Comparison of ENCODE assay signal across 9 mouse cellular contexts in genomic region chr11:23261490-23261889, GRCm38 (mm10). TPM values are rescaled to one million over a fixed set of nuclear protein-coding genes. Genes with fewer than 3 reads are reported as not detected.
DNase-seq lines count a peak whose midpoint lies in the region; ATAC-seq and TF ChIP-seq lines count a peak whose summit lies in the region.
"Had no signal": no experiment of that assay in that cellular context is flagged by ENCODE, and none has a peak within 500 bp of the region (broad histone marks: within the 10 kb centered on the region; RNA-seq: fewer than 3 reads in every experiment).

No protein-coding gene starts in this region.

- no peak overlapping the region for H3K9ac ChIP-seq in kidney, postnatal 0 days (ENCODE audit: low read depth, low read length)
- H3K9ac ChIP-seq in kidney, embryonic 15.5 days = no peak overlapping the region

- no peaks in the 10 kb centered on the region for H3K9me3 ChIP-seq in kidney, postnatal 0 days (replicated peaks; ENCODE audit: low read length)
- H3K9me3 ChIP-seq in kidney, embryonic 15.5 days (replicated peaks) = no peaks in the 10 kb centered on the region

- H3K27me3 ChIP-seq in kidney, postnatal 0 days (ENCODE audit: insufficient read depth, low read length) = no peaks in the 10 kb centered on the region
- H3K27me3 ChIP-seq in kidney, embryonic 15.5 days = no peaks in the 10 kb centered on the region

- H3K36me3 ChIP-seq in kidney, postnatal 0 days (ENCODE audit: insufficient read depth, low read length) = peaks cover 23% of the 10 kb centered on the region; the same call in 1 of the 2 replicates
- H3K36me3 ChIP-seq in kidney, embryonic 15.5 days = peaks cover 57% of the 10 kb centered on the region

- peak; percentile 53 for TF ChIP-seq CTCF in kidney, postnatal 0 days (IDR thresholded peaks at IDR 0.05; ENCODE audit: low read depth)

- peak; percentile 23 for DNase-seq in kidney, postnatal 0 days (ENCODE audit: low spot score)
- peak; percentile 10 for DNase-seq in thymus, postnatal 25 days
- DNase-seq in thymus, postnatal 10 days (ENCODE audit: low spot score in 2 of 2) = no peak
- DNase-seq in NIH3T3 (ENCODE audit: low read depth) = peak; percentile 50
- DNase-seq in layer of hippocampus, adult 8-10 months (ENCODE audit: low spot score in 2 of 2) = no peak
- no peak for DNase-seq in c-Kit-positive CD71-positive TER-119-positive erythroid progenitor cells, embryonic 14.5 days (ENCODE audit: low spot score)
- DNase-seq: gastrocnemius, postnatal 10 days had no signal

- ATAC-seq in kidney, postnatal 0 days (replicated peaks; ENCODE audit: low FRiP score, low read depth) = no peak
- no peak for ATAC-seq in kidney, embryonic 15.5 days (replicated peaks; ENCODE audit: low FRiP score)

- no peak overlapping the region for H3K4me2 ChIP-seq in kidney, postnatal 0 days (ENCODE audit: low read length)
- no peak overlapping the region for H3K4me2 ChIP-seq in kidney, embryonic 15.5 days

- WGBS in kidney, postnatal 0 days = 76% methylated on average over 3 of the region's 3 CpGs
- 76% methylated on average over 3 of the region's 3 CpGs for WGBS in kidney, embryonic 15.5 days

- no peaks in the 10 kb centered on the region for H3K4me1 ChIP-seq in kidney, postnatal 0 days (replicated peaks; ENCODE audit: insufficient read depth, low read length)
- peaks cover 26% of the 10 kb centered on the region for H3K4me1 ChIP-seq in kidney, embryonic 15.5 days

- no peak overlapping the region for H3K4me3 ChIP-seq in kidney, postnatal 0 days (replicated peaks; ENCODE audit: low read depth, low read length)
- H3K4me3 ChIP-seq in kidney, embryonic 15.5 days (replicated peaks) = no peak overlapping the region

- no peak overlapping the region for H3K27ac ChIP-seq in kidney, postnatal 0 days
- no peak overlapping the region for H3K27ac ChIP-seq in kidney, embryonic 15.5 days
- H3K27ac ChIP-seq: macrophage had no signal

RNA-seq across cellular contexts. Expression of gene Xpo1, which starts 5.6 kb away (rescaled TPM):
- polyA plus RNA-seq in kidney, postnatal 0 days (2015; fragmentation: Nextera tagmentation; extraction: Ambion mirVana) = 45.7 and 49.3 TPM in 2 replicates
- polyA plus RNA-seq in kidney, embryonic 15.5 days (2015; fragmentation: Nextera tagmentation; extraction: Ambion mirVana) = 102 and 109 TPM in 2 replicates
- total RNA-seq in layer of hippocampus, adult 8-10 months (2022) = 10 to 100 TPM; 58.3 to 77.8 (median 67.6) TPM

RNA-seq across cellular contexts. Expression of gene Usp34, which starts 45.2 kb away (rescaled TPM):
- polyA plus RNA-seq in kidney, postnatal 0 days (2015; fragmentation: Nextera tagmentation; extraction: Ambion mirVana) = 22.5 and 24.5 TPM in 2 replicates
- 25.6 and 27.5 TPM in 2 replicates for polyA plus RNA-seq in kidney, embryonic 15.5 days (2015; fragmentation: Nextera tagmentation; extraction: Ambion mirVana)
- 10 to 100 TPM; 79.2 to 95.1 (median 91.7) TPM for total RNA-seq in layer of hippocampus, adult 8-10 months (2022)

Comparison
In these comparisons a context has a peak if more than half of its experiments do, and no peak if none do; other contexts are left out.
1. DNase-seq: peak in kidney, postnatal 0 days (single experiment), thymus, postnatal 25 days (single experiment) and NIH3T3 (single experiment); none in thymus, postnatal 10 days (0 of 2), layer of hippocampus, adult 8-10 months (0 of 2) and c-Kit-positive CD71-positive TER-119-positive erythroid progenitor cells, embryonic 14.5 days (single experiment).